Mouse (Mus musculus) erythroblast, embryonic 14.5 days (primary cell): ENCODE results near the gene Fxyd5. TPM values are rescaled to one million over a fixed set of nuclear protein-coding genes. Genes with fewer than 3 reads are reported as not detected.

Source experiments
- H3K27me3 ChIP-seq: 2 replicates; pipeline ENCODE4 v1.6.1; 2012; ENCODE audit warnings: inconsistent platforms; ENCODE audit not compliant: control insufficient read depth
- H3K36me3 ChIP-seq: 2 replicates; pipeline ENCODE4 v1.6.1; 2012; ENCODE audit warnings: mild to moderate bottlenecking, inconsistent platforms; ENCODE audit not compliant: control insufficient read depth
- H3K4me1 ChIP-seq: 2 replicates; pipeline ENCODE4 v1.6.1; 2012; ENCODE audit warnings: inconsistent platforms; ENCODE audit not compliant: control insufficient read depth
- H3K4me3 ChIP-seq: replicated peaks from 2 replicates; pipeline ENCODE3; 2012; ENCODE audit warnings: moderate library complexity, mild to moderate bottlenecking, inconsistent platforms
- H3K9me3 ChIP-seq: 2 replicates; pipeline ENCODE4 v1.6.1; 2012; ENCODE audit warnings: low read length, inconsistent platforms, mixed read lengths; ENCODE audit not compliant: control insufficient read depth
- GATA1 ChIP-seq: IDR thresholded peaks from 2 replicates; pipeline ENCODE4 v1.6.1; 2012; ENCODE audit warnings: low read length, inconsistent platforms, mixed read lengths
- TAL1 ChIP-seq: IDR thresholded peaks from 3 replicates; pipeline ENCODE4 v1.6.1; 2012; ENCODE audit warnings: low read length, inconsistent platforms, mixed read lengths
- polyA plus RNA-seq: library from polyadenylated mRNA; stranded (reverse); fragments of >175 nt; gene quantifications from 2 replicates; pipeline ENCODE4 v1.2.3, GENCODE M21; 2012

The Fxyd5 gene
- polyA plus RNA-seq, 1 experiment: 1.2 TPM

DNA sequence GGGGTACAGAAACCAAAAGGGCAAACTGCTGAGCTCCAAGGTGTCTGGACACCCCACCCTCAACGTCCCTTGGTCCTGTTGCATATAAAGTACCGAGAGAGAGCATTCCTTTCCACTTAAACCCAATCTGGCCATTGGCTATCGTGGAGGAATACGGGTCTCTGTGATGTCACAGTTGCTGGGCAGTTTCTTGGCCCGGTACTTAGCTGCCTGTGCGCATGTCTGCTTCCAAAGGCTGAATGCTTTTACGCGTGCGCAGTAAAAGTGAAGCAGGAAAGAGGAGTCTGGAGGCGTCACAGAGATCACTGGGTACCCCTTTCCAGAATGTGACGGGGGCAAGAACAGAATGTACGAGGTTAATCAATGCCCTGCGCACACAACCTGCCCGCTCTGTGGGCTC lies 27.2 kb upstream of the Fxyd5 start:
- no peaks in the 10 kb centered on the region for H3K27me3 ChIP-seq
- no peak overlapping the region for H3K4me3 ChIP-seq
- TF ChIP-seq TAL1 (no peak), GATA1 (no peak)
- no peaks in the 10 kb centered on the region for H3K9me3 ChIP-seq
- no peaks in the 10 kb centered on the region for H3K4me1 ChIP-seq
- no peaks in the 10 kb centered on the region for H3K36me3 ChIP-seq

DNA sequence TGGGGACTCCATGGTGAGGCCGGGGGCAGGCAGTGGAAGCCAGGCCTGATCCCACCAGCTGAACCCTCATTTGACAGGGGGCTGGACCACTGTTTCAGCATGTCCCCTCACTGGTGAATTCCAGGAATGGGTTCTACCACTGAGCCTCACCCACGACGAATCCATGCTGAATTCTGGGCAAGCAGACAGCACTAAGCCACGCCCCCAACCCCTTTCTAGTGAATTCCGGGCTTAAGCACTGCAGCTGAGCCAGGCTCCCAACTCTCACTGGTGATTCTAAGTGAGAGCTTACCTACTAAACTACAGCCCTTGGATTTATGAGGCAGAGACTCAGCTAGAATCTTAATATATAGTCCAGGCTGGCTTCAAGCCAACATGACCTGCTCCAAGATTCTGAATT lies 25.6 kb upstream of the Fxyd5 start:
- Histone ChIP-seq H3K36me3 (no peaks in the 10 kb centered on the region), H3K27me3 (no peaks in the 10 kb centered on the region), H3K4me3 (no peak overlapping the region), H3K4me1 (no peaks in the 10 kb centered on the region), H3K9me3 (no peaks in the 10 kb centered on the region)
- TF ChIP-seq TAL1 (no peak), GATA1 (no peak)

DNA sequence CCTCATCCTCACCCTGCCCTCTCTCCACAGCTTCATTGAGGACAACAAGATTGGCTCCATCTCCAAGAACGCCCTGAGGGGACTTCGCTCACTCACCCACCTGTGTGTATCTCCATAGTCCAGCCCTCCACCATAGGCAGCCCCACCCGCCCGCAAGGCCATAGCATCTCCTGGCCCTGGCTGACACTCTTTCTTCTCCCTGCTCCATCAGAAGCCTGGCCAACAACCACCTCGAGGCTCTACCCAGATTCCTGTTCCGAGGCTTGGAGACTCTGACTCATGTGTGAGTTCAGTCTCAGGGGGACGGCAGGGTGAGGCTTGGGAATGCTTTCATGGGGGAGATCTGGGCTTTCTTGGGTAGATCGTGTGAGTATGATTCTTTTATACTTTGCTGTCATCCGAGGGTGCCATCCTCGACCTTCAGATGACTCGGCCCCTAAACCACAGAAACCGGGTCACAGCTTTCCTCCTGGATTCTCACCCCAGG lies 20.8 kb upstream of the Fxyd5 start:
- Histone ChIP-seq H3K27me3 (no peaks in the 10 kb centered on the region), H3K36me3 (no peaks in the 10 kb centered on the region), H3K4me1 (no peaks in the 10 kb centered on the region)

DNA sequence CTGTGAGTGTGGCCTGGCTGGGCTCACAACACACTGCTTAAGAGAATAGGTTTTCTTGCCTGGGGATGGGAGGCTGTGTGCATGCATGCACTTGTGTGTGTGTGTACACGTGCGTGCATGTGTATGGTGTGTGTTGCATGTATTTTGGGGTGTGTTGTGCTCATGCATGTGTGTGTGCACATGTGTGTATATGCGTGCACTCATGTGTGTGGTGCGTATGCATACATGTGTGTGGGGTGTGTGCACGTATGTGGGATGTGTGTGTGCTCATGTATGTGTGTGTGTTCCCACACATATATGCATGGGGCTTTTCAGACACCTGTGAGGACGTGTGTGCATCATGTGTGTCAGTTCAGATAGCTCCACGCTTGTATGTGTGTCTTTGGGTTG lies 18.3 kb upstream of the Fxyd5 start:
- H3K27me3 ChIP-seq: no peaks in the 10 kb centered on the region
- H3K4me3 ChIP-seq: no peak overlapping the region
- no peak for TF ChIP-seq TAL1
- TF ChIP-seq GATA1: no peak

More for the DNA sequence above, 20.8 kb upstream of the Fxyd5 start:
- TF ChIP-seq GATA1: no peak
- no peak for TF ChIP-seq TAL1
- Histone ChIP-seq H3K4me3 (no peak overlapping the region), H3K9me3 (no peaks in the 10 kb centered on the region)

DNA sequence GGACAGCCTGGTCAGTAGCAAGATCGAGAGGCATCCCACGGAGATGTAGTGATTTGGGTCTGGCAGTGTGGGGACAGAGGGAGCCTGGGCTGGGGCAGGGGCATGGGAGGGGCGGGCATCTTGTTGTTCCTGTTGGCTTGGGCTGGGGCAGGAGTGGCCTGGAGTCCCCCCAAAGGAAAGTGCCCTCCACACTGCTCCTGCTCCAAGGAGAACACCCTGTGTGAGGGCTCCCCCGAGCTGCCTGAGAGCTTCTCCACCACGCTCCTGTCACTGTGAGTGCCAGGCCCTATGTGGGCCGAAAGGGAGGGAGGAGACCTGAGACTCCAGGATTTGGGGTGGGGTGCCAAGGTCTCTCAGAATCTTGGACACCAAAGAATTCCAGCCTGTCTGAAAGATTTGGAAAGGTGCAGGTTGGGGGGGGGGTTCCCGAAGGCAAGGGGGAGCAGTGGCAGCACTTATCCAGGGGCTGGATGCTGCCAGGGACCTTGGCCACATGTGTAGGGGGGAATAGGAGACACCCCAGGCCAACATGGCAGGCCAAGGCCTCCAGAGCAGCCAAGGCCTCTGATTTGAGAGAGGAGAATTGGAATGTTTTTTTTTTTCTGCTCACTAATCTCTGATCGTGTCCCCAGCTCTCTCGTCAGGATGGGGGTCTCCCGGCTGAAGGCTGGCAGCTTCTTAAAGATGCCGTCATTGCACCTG lies 17.8 kb upstream of the Fxyd5 start:
- Histone ChIP-seq H3K4me1 (no peaks in the 10 kb centered on the region), H3K27me3 (no peaks in the 10 kb centered on the region), H3K36me3 (no peaks in the 10 kb centered on the region), H3K9me3 (no peaks in the 10 kb centered on the region), H3K4me3 (no peak overlapping the region)
- TF ChIP-seq GATA1 (no peak), TAL1 (no peak)

More for the DNA sequence above, 18.3 kb upstream of the Fxyd5 start:
- no peaks in the 10 kb centered on the region for H3K9me3 ChIP-seq
- no peaks in the 10 kb centered on the region for H3K4me1 ChIP-seq
- H3K36me3 ChIP-seq: no peaks in the 10 kb centered on the region

DNA sequence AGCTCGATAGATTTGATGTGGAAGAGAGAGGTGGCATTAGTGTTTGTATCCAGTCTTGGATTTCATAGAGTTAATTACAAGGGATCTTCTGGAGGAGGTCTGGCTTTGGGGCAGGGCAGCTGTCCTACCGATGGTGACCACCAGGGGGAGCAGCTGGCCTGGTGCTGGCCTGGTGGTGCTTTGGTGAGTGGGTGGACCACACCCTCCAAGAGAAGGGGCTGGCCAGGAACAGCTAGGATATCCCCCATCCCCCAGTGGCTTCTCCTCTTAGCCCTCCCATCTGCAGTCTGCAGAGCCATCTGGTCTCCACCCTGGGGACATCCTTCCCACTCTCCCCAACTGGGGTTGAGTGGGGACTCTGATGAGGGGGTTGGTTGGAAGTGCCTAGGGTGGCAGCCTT lies 16.8 kb upstream of the Fxyd5 start, which contains the start of gene Lgi4:
Gene Lgi4, plus strand, starts transcription at position 235 of the 400 bp plus-strand sequence.
- TF ChIP-seq TAL1: no peak
- TF ChIP-seq GATA1: no peak
- no peaks in the 10 kb centered on the region for H3K9me3 ChIP-seq
- no peaks in the 10 kb centered on the region for H3K36me3 ChIP-seq
- no peaks in the 10 kb centered on the region for H3K27me3 ChIP-seq
- H3K4me3 ChIP-seq: no peak within 1 kb of the TSS
- no peaks in the 10 kb centered on the region for H3K4me1 ChIP-seq

DNA sequence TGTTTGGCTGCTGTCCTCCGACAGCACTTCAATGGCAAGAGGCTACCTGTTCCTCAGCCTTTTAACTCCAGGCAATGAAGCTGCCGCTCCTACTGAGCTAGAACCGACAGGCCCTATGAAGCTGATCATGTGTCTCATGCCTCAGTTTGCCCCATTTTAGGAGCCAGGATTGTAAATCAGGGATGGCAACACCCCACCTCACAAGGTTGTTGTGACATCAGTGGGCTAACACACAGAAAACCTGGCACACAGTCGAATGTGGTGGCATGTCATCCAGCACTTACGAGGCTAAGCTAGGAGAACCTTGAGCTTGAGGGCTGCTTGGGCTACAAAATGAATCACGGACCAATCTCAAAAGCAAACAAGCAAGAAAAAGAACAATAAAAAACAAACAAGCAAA lies 15.9 kb upstream of the Fxyd5 start:
- Histone ChIP-seq H3K36me3 (no peaks in the 10 kb centered on the region), H3K9me3 (no peaks in the 10 kb centered on the region), H3K4me3 (no peak overlapping the region), H3K27me3 (peaks cover 4% of the 10 kb centered on the region), H3K4me1 (no peaks in the 10 kb centered on the region; the same call in 1 of the 2 replicates)
- no peak for TF ChIP-seq TAL1
- TF ChIP-seq GATA1: no peak

DNA sequence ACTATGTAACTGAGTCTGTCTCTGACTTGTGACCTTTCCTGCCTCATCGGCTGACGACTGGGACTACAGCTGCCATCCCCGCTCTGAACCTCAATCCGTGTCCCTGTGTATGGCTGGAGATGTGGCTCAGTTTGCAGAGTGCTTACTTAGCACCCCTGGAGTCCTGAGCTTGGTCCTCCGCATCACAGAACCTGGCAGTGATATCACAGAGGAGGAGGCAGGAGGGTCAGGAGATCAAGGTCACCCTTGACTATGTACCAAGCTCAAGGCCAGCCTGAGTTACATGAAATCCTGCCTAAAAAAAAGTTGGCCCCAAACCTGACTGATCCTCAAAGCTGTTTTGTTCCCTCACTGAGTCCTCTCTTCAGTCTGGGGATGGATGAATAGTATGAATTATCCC lies 15.4 kb upstream of the Fxyd5 start:
- Histone ChIP-seq H3K4me1 (no peaks in the 10 kb centered on the region; the same call in 1 of the 2 replicates), H3K27me3 (peaks cover 9% of the 10 kb centered on the region), H3K9me3 (no peaks in the 10 kb centered on the region), H3K36me3 (no peaks in the 10 kb centered on the region), H3K4me3 (no peak overlapping the region)
- TF ChIP-seq TAL1: no peak
- TF ChIP-seq GATA1: no peak

DNA sequence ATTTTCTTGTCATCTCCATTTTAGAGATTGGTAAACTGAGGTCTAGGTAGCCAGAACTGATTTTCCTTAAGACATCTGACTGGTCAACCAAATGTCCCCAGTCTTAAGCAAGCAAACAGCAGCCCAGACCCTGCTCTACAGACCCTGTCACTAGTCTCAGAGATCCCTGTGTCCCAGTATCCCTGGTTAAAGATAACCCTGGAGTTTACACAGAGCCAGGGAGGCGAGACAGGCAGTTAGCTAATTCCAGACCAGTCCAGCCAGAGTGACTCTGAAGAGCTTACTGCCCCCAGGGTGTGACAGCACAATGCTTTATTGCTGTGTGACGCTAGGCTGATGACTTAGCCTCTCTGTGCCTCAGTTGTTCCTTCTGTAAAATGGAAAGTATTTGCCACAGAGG lies 14.8 kb upstream of the Fxyd5 start, which contains the start of gene Fxyd1:
Gene Fxyd1, minus strand, starts transcription at position 129 of the 400 bp plus-strand sequence.
- H3K4me1 ChIP-seq: no peaks in the 10 kb centered on the region; the same call in 1 of the 2 replicates
- no peaks in the 10 kb centered on the region for H3K36me3 ChIP-seq
- no peaks in the 10 kb centered on the region for H3K9me3 ChIP-seq
- no peak within 1 kb of the TSS for H3K4me3 ChIP-seq
- H3K27me3 ChIP-seq: peaks cover 15% of the 10 kb centered on the region
- TF ChIP-seq GATA1: no peak
- TF ChIP-seq TAL1: no peak

DNA sequence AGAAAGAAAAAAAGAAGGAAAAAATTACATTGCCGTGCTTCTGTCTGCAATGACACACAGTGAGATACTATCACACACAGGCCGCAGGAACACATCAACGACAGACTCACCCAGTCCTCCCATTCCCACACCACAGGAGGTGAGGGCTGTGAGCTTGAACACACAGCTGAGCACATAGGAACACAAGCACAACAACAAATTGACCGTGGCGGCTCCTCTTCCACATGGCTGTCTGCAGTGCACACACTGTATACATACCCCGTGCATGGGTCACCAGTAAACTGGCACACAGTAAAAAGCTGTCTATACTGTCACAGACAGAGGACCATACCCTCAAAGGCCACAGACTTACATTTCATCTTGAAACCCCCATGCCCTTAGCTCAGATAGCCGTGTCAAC lies 14.2 kb upstream of the Fxyd5 start:
- no peak for TF ChIP-seq GATA1
- TF ChIP-seq TAL1: no peak
- Histone ChIP-seq H3K4me1 (no peaks in the 10 kb centered on the region; the same call in 1 of the 2 replicates), H3K36me3 (no peaks in the 10 kb centered on the region), H3K4me3 (no peak overlapping the region), H3K9me3 (no peaks in the 10 kb centered on the region), H3K27me3 (peaks cover 21% of the 10 kb centered on the region)
